Mouse (Mus musculus) heart, adult 2 months (tissue): ENCODE measurements around the gene S100a13.

ENCODE experiments used
- CTCF ChIP-seq: fragments of 200-600 bp; IDR thresholded peaks from 2 replicates; pipeline ENCODE4 v1.8.1; 2022; ENCODE audit warnings: antibody characterized with exemption, mild to moderate bottlenecking, moderate library complexity
- POLR2A ChIP-seq: fragments of 200-500 bp; IDR thresholded peaks from 2 replicates; pipeline ENCODE4 v1.6.1; 2011; ENCODE audit warnings: mild to moderate bottlenecking, low read depth, low read length, control low read depth; ENCODE audit not compliant: insufficient read depth

- TF ChIP-seq POLR2A (no peak), CTCF (no peak)
Measured at GRCm38 (mm10) chr3:90488576-90488975, 25.7 kb upstream of the S100a13 start.
